Mouse (Mus musculus) right cerebral cortex, postnatal 10 days (tissue): ENCODE results near the gene Foxb1.

ENCODE experiments used
- DNase-seq, 2 experiments: peaks; one replicate each; pipeline ENCODE4 v3.0.0; 2021; ENCODE audit warnings: low spot score in 2 of 2

The Foxb1 gene

GRCm38 (mm10) chr9:69760371-69761301, at the start of gene Foxb1:
Gene Foxb1 (minus strand): TSS chr9:69760940.
- no peak for DNase-seq

GRCm38 (mm10) chr9:69790562-69790961, 29.8 kb upstream of the Foxb1 start:
- DNase-seq, result no peak

DNA sequence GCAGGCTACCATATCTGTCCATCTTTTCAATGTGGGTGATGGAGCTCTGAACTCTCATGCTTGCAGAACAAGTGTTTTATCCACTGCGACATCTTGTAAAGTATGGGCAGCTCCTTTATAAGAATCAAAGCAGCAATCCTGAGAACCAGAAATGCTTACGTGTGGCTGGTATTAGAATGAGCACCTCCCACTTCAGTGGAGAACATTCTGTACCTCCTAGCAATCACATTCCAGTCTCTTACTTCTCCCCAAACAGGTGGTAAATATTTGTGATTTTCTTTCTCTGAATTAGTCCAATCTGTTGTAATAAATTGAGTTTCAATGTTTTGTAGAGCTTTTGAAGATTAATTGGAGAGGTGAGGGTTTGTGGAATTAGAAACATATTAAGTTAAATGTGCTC, 19.3 kb upstream of the Foxb1 start:
- DNase-seq, result no peak

DNA sequence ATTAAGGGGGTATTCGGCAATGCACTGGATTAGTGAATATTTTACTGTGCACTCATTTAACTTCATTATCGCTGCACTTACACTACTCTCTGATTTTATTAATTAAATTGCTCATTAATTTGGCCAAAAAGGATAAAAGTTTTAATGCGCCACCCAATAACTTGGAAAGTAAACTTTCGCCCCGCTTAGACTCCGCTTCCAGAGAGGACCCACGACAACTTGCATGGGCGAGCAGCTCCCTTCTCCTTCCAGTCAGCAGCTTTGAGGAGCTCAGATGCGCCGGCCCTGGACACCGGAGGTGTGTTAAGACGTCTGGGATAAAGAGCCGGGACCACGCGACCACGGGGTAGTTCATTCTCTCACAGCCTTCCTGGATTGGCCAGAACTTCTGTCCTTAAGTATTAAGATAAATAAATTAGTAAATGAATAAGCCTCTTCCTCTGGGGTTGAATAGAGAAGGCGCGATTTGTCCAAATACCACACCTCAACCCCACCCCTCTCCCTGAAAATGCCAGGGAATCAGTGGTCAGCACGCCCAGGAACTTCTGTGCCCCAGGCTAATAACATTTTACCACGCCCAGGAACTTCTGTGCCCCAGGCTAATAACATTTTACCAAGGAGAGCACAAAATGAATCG, 9.3 kb upstream of the Foxb1 start:
- DNase-seq, result no peak

DNA sequence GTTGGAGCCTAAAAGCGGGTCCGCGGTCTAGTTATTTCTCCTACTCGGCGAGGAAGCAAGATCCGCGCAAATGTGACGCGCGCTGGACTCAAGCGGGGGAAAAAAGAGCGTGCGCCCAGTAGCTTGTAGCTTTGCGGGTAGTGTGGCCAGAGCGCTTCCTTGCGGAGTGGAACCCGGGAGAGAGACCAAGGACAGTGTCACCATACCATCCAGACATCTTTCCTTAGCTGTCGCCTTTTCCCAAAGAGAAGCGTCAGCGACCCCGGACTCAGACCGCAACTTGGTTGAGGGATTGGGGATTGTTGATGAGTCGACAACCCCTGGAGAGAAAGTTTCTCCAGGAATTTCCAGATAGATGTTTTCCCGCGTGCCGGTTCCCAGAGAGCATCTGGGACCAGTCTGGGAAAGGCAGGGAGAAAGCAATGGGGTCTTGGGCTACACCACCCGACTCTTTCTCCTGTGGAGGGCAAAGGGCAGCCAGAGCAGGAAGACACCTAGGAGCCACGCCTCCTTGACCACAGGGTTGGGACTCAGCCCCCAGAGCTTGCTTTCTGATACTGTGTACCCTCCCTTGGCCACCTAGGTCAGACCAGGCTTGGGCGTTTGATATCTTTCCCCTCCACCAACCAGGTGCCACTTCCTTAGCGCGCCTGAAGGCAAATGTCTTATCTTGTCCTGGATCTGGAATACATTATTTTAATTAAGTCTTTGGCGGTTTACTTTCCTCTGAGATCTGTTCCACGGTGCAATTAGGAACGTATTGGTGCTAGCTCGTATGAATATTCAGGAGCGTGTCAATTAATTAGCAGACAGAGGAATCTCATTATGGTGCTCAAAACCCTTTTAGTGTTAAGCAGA, 8.6 kb upstream of the Foxb1 start:
- no peak for DNase-seq

- no peak for DNase-seq
Observed at GRCm38 (mm10) chr9:69768136-69768875, 7.6 kb upstream of the Foxb1 start.

- no peak for DNase-seq
Observed at GRCm38 (mm10) chr9:69767421-69767820, 6.7 kb upstream of the Foxb1 start.

DNA sequence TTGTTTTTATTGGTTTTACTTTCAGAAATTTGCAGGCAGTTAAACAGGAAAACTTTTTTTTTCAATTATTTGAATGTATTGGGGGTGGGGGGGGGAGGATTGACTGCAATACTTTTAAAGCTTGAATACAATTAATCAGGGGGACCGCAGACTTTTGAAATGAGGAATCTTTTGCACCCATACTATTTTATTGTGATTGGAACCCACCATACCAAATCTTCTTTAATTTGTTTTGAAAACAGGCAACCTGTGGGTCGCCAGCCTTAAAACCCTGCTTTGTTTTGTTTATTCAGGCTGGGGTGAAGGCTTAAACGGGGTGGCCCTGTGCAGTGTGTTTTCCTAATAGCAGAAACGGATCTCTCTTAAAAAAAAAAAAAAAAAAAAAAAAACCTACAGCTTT, 6.2 kb upstream of the Foxb1 start:
- DNase-seq, result no peak

DNA sequence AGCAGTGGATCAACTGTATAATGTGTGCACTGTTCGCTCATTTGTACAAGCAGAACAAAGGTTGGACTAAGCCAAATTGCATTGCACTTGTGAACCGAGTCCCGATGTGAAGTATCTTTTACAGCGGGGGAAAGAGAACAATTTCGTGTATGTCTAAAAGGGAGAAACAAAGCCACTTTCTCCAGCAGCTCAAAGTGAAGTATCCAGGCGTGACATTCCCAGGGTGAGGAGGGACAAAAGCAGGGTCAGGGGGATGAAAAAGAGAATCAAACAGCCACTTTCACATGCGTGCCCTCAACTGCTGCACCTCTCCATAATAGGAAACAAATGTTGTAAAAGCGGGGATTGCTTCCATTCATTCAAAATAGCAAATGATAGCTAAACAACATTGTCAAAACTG, 5.6 kb upstream of the Foxb1 start:
- DNase-seq, result no peak

GRCm38 (mm10) chr9:69765483-69766050, 4.8 kb upstream of the Foxb1 start:
- no peak for DNase-seq

GRCm38 (mm10) chr9:69764586-69765482, 4.1 kb upstream of the Foxb1 start:
- DNase-seq, result no peak

GRCm38 (mm10) chr9:69763681-69764585, 3.2 kb upstream of the Foxb1 start:
- DNase-seq, result no peak

- DNase-seq, result no peak
Observed at GRCm38 (mm10) chr9:69762703-69763102, 2.0 kb upstream of the Foxb1 start.

- DNase-seq, result no peak
Observed at GRCm38 (mm10) chr9:69762221-69762620, 1.5 kb upstream of the Foxb1 start.

GRCm38 (mm10) chr9:69761569-69761968, 829 bp upstream of the Foxb1 start:
- DNase-seq, result no peak

DNA sequence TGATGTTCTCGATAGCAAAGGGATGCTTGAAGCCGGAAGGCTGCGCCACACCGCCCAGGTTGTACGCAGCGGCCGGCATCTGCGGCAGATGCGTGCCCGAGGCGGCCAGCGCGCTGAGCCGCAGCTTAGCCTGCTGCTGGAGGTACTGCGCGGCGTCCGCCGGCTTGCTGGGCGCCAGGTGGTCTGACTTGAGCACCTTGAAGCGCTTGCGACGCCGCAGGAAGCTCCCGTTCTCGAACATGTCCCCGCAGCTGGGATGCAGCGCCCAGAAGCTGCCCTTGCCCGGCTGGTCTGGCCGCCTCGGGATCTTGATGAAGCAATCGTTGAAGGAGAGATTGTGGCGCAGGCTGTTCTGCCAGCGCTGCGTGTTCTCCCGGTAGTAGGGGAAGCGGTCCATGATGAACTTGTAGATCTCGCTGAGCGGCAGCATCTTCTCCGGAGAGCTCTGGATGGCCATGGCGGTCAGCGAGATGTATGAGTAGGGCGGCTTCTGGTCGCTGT, 969 bp downstream of the Foxb1 start:
- no peak for DNase-seq

DNA sequence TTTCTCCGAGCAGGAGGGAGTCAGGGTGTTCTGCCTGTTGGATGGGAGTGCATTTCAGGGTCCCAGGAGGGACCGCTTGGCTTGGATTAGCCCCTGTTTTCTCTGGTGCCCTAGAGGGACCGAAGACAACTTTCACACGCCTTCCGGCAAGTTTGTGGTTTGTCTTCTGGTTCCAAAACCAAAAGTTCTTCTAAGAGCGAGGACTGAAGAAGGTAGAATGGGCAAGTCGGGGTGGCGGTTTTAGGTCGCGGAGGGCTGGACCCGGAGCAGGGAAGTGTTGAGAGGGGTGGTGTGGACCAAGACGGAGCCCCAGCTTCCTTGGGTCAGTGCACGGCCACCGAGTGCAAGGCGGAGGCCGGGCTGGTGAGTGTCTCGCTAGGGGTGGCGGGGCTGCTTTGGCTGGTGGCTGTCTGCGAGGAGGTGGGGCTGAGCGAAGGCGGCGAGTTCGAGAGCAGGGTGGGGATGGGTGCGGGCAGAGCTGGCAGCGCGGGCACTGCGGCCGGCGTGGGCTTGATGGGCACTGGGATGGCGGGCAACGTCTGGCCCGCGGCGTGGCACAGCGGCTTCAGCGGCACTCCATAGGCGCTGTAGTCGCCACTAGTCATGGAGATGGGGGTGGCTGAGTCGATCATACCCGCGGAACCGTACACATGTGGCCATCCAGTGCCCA, 1.7 kb downstream of the Foxb1 start:
- no peak for DNase-seq

DNA sequence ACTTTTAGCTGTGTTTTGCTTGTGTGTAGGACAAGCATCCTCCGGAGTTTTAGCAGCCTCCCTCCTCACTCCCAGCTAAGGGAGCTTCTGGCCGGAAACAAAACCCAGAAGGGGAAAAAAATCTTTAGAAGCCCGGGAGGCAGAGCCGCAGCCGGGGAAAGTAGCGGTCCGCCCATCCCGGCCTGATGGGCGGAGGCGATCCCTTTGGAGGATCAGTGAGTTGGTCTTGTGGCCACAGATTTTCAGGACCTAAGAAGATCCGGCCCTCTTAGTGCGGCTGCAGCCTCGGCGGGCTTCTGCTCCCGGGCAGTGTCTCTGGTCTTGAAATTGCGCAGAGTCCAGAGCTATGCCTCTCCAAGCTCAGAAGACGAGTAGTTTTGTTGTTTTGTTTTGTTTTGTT, 2.2 kb downstream of the Foxb1 start:
- DNase-seq, result no peak
